Mouse (Mus musculus): ENCODE measurements around the gene B4galnt3.
"Not testable (repeated sequence)": the region's sequence is repeated elsewhere in the genome, so short reads cannot be mapped to it uniquely, and the experiment has no call there.

Gene B4galnt3

DNA sequence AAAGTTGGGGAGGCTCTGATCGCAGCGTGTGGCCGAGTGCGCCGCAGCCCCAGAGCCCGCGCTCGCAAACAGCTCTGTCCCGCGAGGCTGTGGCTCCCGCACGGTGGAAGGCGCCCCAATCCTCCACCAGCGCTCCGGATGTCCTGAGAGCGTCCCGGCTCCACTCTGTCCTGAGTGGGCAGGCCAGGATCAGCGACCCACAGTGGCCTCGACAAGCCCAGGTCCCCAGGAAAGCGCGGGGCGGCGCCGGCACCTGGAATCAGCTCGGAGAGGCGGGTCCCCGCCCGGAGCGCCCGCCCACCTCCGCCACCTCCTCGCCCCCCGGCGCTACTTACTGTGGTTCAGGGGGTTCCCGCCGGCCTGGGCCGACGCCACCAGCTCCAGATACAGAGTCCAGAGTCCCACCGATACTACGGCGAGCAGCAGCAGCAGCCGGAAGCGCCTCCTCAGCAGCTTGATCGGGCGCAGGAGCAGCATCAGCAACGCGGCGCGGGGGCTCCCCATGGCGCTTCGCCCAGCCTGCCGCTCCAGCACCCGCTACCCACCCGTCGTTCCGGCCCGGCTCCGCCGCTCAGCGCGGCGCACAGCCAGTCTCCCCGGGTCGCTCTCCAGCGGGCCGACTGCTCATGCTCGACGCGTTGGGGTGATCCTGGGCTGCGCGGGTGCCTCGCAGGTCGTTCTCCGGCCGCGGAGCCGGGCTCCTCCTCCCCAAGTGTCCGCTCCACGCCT is at the start of gene B4galnt3, which contains the start of gene D330020A13Rik:
Gene B4galnt3 (minus strand): TSS at position 504 of the 729 bp plus-strand sequence.
Gene D330020A13Rik (plus strand): TSS at position 309 of the 729 bp plus-strand sequence.
- peak; percentile 15 to 64 for DNase-seq (ENCODE audit: low spot score in 2 of 2)

GRCm38 (mm10) chr6:120343992-120344391 is 49.6 kb upstream of the B4galnt3 start:
- no peak for DNase-seq (ENCODE audit: low spot score in 2 of 2)

GRCm38 (mm10) chr6:120332351-120332750 is 38.0 kb upstream of the B4galnt3 start:
- DNase-seq (ENCODE audit: low spot score in 2 of 2) = no peak

DNA sequence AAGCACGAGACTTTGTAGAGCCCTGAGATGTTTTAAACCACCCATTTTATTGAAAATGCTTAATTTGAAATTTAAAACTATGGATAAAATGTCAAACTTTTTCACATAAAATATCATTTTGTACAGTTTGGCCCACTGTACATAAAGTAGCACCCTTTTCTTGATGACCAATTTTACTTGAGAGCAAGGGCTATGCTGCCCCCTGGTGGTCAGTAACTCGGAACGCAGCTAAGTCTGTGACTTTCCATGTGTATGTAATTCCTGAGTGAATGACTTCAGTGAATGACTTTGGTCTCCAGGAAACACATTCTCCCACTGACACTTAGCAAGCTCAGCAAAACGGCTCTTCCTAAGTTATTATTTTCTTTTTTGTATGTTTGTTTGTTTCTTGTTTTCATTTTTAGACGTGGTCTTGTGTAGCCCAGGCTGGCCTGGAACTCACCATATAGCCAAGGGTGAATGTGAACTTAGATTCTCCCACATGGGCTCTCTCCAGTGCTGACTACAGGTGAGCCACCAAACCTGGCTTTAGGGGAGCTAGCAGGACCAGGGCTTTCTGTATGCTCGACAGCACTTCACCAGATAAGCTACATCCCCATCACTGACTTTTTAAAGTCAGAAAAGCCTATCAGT is 30.1 kb upstream of the B4galnt3 start:
- peak; percentile 43 to 83 for DNase-seq (ENCODE audit: low spot score in 2 of 2)

- no peak for DNase-seq (ENCODE audit: low spot score in 2 of 2)
These were observed 26.0 kb upstream of the B4galnt3 start for GRCm38 (mm10) chr6:120320369-120320768.

DNA sequence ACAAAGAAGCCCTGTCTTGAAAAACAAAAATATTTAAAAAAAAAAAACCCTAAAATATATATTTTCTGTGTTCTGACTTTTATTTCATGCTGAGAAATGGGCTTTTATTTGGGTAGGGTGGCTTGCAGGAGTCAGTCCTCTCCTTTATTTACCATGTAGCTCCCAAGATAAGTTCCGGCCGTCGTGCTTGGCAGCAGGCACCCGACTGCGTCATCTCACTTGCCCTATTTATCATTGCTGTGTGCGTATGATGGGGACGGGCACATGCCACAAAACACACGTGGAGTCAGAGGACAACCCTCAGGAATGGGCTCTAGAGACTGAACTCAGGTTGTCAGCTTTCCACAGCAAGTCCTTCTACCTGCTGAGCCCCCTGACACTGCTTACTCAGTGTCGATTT is 24.8 kb upstream of the B4galnt3 start:
- no peak for DNase-seq (ENCODE audit: low spot score in 2 of 2)

DNA sequence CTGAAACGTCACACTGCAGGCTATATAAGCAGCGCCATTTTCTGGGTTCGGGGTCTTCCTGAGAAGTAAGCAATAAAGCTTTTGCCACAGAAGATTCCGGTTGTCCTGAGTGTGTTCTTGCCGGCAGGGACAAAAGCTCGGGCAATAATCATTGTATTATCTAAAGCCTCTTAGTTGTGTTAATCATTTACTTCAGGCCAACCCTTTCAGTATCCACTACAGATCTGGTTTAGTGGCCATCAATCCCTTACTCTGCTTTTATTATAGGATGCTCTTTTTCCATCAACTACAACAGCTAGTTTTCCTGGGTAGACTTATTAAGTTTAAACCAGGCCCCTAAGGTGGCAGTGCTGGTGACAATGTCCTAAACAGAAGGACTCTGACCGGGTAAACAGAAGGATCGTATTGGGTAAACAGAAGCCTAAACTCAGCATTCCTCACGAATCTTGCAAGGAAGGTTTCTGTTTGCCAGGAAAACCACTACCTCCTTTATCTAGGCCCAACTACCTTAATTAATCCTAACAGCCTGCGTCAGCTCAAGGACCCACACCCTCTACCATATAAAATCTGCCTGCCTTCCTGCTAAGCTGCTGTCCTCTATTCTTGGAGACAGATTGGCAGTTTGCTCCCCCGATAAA is 24.1 kb upstream of the B4galnt3 start:
- DNase-seq (ENCODE audit: low spot score in 2 of 2) = no peak

GRCm38 (mm10) chr6:120312443-120312842 is 18.1 kb upstream of the B4galnt3 start:
- DNase-seq (ENCODE audit: low spot score in 2 of 2) = no peak

GRCm38 (mm10) chr6:120309787-120310186 is 15.4 kb upstream of the B4galnt3 start:
- DNase-seq (ENCODE audit: low spot score in 2 of 2) = no peak

DNA sequence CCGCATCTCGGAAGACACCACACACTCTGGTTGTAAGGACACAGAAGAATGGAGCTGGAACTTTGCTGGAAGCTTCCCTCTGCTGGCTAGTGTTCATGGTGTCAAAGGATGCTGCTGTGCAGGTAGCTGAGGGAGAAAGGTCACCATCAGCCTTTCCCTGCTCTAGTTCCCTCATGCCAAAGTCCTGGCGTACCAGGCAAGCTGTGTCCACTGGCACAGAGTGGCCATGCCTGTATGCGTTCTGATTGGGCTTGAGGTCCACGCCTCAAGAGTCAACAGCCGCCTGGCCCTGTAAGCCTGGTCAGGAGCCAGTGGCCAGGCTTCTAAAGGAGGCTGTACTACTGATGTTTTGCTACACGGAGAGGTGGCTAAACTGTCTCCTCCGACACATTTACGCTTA is 15.0 kb upstream of the B4galnt3 start:
- DNase-seq (ENCODE audit: low spot score in 2 of 2) = no peak

DNA sequence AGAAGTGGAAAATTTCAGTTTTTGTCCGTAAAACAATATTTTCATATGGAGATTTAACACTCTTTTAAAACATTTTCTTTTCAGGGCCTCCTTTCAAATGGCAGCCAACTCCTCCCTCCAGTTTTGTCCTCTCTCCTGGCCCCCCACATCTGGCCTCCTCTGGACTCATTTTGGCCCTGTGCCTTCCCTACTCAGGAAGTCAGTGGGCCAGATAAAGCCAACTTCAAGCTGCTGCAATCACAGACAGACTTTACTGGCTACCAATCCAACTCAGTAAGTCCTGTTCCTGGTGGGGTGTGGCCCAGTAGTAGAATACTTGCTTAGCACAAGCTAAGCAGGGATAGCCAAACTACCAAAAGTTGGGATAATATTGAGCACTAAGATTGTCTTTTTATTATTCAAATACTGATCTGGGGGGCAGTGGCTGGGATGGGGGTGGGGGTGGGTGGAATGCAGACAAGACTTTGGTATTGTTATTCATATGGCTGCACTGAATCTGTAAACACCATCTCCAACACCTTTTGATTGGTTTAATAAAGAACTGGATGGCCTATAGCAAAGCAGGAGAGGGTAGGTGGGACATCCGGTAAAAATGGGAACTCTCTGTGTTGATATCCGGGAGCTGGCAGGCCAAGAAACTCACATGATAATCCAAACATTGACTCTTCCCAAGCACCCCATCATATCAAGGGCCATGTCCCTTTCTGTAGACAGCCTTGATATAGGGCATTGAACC is 12.7 kb upstream of the B4galnt3 start:
- no peak for DNase-seq (ENCODE audit: low spot score in 2 of 2)

DNA sequence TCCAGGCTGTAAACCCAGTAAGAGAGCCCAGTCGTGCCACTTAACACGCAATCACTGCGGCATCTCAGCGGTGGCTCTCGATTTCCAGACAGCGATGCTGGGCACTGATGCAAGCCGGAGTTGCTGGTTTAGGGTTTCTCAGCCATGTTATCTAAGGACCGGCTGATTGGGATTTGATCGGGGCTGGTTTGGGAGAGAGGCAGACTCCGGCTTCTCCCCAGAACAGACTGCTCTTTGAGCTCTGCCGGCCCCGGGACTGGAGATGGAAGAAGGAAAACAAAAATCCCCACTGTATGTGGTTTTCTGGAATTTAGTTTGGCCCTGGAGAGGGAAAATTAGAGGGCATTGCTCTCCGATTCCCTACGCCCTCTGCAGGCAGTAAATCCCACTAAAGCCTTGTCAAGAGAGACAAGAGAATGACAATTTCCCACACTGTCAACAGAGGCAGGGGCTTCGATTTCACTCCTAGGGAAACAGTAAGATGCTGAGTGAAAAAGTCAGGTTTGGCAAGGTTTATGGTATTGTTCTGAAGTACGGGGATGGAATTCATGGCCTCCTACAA is 8.5 kb upstream of the B4galnt3 start:
- no peak for DNase-seq (ENCODE audit: low spot score in 2 of 2)

- DNase-seq (ENCODE audit: low spot score in 2 of 2) = no peak
These were observed 6.8 kb upstream of the B4galnt3 start for GRCm38 (mm10) chr6:120301137-120301536.

- DNase-seq (ENCODE audit: low spot score in 2 of 2) = not testable (repeated sequence)
These were observed 2.2 kb upstream of the B4galnt3 start for GRCm38 (mm10) chr6:120296589-120296988.

DNA sequence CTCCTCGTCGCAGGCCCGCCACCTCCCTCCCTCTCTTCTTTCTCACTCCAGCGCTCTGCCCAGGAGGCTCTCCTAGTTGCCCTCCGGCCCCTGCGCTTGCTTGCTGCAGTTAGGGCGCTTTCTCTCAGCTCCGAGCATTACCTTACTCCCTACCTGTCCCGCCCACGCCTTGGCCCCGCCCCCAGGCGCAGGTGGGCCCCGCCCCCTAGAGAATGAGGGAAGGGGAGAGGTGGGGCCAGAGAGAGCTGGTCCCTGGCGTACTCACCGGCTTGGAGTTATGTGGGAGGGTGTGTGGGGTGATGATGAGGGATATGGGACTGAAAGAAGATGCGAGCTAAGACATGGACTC is 400 bp upstream of the B4galnt3 start:
- DNase-seq (ENCODE audit: low spot score in 2 of 2) = peak in 1 of 2 experiments; percentile 64

- no peak for DNase-seq (ENCODE audit: low spot score in 2 of 2)
These were observed 2.9 kb downstream of the B4galnt3 start for GRCm38 (mm10) chr6:120291396-120292009.

DNA sequence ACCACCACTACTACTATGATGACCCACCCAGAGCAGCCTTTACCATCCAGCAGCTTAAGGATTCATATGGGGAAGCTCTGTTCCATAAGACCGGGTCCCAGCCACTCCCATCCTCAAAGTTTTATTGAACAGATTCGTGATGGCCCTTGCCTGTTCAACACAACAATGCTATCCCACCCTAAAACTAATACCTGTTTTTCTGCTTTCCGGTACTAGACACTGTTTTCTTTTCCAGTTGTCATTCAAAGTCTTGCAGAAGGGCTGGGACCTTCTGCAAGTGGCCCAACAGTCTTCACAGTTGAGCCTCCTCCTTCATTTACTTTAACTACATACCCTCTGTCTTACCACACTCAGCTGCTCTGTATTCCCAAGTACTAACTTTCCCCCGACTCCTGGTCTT is 4.9 kb downstream of the B4galnt3 start:
- no peak for DNase-seq (ENCODE audit: low spot score in 2 of 2)

DNA sequence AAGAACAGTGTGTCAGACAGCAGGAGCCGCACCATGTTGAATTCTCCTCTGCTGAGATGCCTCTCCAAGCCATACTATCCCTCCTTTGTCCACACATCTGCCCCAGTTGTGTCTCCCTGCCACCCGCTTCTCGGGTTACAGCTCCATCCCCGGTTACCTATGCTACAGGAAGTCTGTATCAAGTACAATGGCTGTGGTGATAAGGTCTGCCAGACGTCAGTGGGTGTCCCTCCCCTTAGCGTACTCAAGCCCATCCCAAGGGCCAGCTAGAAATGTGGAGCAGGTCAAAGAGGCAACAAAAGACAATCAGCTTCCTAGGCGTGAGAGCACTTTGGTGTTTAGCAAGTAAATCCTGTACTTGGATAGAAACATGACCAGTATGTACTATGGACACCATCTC is 5.8 kb downstream of the B4galnt3 start:
- no peak for DNase-seq (ENCODE audit: low spot score in 2 of 2)

DNA sequence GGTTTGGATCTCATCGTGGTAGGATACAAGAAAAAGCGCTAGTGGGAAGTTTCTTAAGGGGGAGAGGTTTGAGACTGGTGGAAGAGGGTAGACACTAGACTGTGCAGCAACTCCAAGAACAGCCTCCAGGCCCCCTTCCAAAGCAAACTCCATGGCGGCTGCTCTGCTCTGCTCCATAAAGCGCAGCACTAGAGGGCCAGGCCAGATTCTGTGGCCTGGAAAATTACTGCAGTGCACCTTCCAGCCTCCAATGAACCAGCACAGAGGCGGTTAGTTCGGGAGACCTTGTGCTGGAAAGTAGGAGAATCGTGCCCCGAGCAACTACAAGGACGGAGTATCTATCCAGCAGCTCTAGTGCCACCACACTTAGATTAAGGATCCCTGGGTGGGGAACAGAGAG is 7.1 kb downstream of the B4galnt3 start:
- no peak for DNase-seq (ENCODE audit: low spot score in 2 of 2)

- no peak for DNase-seq (ENCODE audit: low spot score in 2 of 2)
These were observed 17.4 kb downstream of the B4galnt3 start for GRCm38 (mm10) chr6:120276874-120277449.

DNA sequence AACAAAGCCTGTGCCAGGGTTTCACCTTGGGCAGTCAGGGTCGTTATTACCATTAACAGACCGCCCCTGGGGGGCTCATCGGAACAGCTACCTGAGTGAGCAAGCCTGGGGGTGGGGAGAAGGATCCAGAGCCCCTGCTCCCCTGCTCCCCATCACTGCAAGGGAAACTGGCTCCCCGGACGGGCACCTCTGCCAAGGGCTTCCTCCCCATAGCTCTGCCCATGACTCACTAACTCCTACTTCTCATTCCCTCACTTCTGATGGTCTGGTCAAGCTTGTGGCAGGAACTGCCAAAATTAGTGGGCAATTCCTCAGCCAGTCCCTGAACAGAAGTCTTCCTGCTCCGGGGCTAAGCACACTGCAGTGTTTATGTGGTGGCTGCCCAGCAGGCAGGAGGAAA is 19.1 kb downstream of the B4galnt3 start:
- DNase-seq (ENCODE audit: low spot score in 2 of 2) = no peak

Measured in spleen, postnatal 4 days (tissue).